Mouse (Mus musculus): ENCODE data around the gene 4933427D14Rik. TPM values are rescaled to one million over a fixed set of nuclear protein-coding genes. Genes with fewer than 3 reads are reported as not detected.

Gene 4933427D14Rik
- total RNA-seq, 2 experiments from 2014 or later: 21.1 to 27.1 TPM

DNA sequence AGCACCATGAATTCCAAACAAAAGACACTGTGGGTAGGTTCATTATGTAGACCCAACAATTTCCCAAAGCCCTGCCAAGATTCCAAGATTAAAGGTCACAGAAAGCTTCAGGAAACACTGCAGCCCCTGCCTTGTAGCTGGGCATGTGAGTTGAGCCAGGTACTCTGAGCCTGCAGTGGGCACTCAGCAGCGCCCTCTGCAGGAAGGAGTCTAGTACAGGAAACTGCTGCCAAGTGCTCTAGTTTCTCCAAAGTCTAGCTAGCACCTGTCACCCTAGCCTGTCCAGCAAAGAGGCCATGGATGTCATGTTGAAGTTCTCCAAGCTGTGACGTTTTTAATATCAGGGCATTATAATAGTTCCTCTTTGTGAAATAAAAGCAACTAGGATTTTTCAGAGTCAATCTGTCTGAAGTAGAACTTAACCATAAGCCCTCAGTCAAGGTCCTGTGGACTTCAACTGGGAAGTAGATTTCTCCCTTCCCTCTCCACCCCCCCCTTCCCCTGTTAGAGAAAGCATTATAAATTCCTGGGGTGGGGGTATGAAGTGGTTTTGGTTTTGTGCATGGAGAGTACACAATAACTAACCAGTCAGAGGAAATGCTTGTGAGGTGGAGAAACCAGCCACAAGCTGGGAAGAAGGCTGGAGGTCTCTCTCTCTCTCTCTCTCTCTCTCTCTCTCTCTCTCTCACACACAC lies 61.9 kb downstream of the 4933427D14Rik start:
- peak in 1 of 2 experiments; percentile 40 for DNase-seq (ENCODE audit: extremely low spot score in 1 of 2, low spot score in 1 of 2)

DNA sequence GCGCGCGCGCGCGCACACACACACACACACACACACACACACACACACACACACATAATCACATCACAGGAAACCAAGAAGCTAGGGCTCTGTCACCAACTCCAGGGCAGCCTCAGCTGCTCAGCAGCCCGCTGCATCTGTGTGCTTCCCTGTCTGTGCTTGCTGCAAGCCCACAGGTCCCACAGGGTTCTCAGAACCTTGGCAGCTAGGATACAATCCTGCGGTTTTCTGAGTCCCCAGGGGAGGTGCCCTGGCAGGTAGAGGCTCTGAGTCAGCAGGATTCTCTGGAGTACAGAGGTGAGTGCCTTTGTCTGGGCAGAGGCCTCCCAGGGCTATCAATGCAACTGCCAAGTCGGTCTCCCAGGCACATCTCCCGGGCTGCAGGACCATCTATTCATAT lies 64.4 kb downstream of the 4933427D14Rik start:
- no peak for DNase-seq (ENCODE audit: extremely low spot score in 1 of 2, low spot score in 1 of 2)

DNA sequence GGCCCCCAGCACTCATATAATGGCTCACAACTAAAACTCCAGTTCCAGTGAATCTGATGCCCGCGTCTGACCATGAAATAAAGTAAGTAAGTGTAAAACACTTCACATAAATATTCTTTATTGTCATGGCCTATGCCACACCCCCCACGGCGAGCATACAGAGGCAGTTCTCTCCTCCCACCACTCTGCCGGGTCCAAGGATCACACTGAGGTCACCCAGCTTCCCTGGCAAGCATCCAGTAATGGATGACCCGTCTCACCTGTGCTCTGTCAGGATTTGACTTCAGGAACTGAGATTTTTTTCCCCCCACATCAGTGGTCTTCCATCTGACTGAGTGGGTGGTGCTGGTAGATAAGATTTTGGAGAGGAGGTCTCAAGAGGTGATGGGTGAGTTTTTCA lies 67.1 kb downstream of the 4933427D14Rik start:
- no peak for DNase-seq (ENCODE audit: extremely low spot score in 1 of 2, low spot score in 1 of 2)

DNA sequence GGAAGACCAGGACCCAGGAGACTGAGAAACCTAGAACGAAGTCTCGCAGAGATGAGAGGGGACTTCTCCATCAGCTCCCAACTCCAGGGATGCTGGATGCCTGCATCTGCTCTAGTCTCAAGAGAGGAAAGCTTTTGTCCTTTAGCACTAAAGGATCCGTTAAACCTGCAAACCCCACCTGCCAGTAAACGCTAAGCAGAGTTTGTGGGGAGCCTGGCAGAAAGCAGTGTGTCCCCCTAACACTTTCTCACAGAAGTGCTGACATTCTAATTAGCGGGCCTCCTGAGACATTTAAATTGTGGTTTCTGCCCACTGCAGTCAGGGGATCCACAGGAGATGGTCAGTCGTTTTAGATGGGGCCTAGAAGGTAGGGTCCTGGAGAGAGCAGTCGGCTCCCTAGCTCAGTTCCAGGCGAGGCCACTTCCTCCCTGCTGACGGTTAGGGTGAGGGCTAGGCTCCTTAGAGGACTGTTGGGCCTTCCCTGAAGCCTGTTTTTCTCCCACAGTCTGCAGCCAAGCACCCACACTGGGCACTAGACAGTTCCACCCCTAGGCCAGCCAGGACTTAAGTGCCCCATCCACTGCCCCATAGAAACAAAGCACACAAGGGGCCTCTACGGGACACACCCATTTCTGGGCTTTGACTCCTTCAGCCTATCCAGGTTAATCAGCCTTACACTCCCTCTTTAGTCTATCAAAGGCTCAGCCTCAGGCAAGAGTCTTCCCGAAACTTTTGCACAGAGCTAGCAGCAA lies 70.9 kb downstream of the 4933427D14Rik start:
- DNase-seq (ENCODE audit: extremely low spot score in 1 of 2, low spot score in 1 of 2): no peak

DNA sequence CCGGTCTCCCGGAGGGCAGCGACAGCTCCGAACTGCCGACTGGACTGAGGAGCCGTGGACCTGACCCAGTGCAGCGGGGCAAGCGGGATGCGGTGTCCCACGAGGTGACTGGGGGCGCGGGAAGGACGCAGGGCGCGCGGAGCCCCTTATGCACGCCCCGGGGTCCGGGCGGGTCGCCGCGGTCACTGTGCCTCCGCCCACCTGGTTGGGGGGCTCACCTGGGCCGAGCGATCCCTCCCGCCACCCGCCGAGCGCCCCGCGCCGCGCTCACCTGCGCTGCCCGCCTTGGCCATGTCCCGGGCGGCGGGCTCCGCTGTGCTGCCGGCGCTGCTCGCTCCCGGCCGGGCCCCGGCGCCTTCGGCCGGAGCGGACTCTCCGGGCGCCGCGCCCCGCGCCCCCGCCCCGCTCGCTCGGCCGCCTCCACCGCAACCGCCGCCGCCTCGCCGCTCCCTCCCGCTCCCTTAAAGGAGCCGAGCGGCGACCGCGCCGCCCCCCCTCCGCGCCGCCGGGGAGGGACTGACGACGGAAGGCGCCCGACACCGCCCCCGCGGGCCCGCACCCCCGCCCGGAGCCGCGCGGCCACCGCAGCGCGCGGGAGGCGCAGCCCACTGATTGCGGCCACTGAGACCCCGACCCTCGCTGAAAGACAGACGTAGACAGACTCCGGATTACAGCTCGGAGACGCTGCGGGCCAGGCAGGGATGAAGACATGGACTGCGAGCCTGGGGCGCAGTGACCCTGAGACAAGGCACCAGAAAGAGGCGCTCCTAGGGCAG lies 71.7 kb downstream of the 4933427D14Rik start, which contains the start of gene Pitpnm3:
TSS of gene Pitpnm3 (minus strand) at position 396 of the 776 bp plus-strand sequence.
- DNase-seq (ENCODE audit: extremely low spot score in 1 of 2, low spot score in 1 of 2): peak in 1 of 2 experiments; percentile 46

DNA sequence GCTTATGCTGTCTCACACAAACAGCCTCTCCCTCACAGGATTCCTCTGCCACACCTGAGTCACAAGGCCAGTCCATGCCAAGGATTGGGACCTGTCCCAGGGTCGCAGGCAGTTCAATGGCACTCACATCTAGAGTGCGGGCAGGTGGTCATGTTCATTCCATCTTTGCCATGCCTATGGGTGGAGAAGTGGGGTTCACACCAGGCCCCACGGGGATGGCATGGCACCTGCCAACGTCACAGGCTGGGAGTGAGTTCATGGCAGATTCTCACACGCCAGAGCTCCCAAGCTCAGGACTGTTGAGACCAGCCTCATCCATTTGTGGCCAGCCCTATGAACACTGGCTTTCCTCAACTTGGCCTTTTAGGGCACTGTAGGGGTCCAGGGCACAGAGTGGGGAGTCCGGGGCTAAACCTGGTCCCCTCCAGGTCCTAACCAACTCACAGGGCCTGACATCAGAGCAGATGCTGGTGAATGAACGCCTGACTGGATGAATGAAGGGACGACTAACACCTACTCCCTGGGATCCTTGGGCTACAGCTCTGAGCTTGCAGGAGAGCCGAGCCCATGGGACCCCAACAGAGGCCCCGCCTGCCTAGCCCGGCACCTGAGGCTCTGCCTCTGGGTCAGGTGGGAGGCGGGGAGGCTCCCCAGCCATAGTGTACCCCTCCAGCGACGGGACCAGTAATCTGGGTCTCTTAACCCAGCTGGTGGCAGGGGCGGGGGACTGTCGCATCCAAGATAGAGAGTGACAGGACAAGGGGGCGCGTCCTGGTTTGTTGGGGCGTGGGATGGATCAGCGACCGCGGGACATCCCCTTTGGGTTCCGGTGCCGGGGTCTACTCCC lies 72.5 kb downstream of the 4933427D14Rik start:
- no peak for DNase-seq (ENCODE audit: extremely low spot score in 1 of 2, low spot score in 1 of 2)

DNA sequence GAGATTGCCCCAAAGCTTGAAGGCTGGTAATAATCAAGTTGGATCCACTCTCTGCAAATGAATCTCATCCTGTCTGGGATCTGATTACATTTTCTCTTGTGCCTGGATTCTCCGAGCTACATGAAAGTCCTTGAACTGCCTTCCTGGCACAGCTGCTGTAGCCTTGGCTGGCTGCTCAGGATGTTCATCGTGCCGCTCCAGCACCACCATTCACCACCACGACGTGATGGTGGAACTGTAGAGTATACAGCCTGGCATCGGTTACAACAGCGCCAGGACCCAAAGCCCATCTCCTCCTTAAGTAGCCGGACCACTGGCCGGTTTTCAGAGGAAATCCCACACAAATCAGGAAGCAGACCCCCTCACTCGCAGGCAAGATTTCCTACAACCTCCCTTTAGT lies 74.2 kb downstream of the 4933427D14Rik start:
- DNase-seq (ENCODE audit: extremely low spot score in 1 of 2, low spot score in 1 of 2): no peak

DNA sequence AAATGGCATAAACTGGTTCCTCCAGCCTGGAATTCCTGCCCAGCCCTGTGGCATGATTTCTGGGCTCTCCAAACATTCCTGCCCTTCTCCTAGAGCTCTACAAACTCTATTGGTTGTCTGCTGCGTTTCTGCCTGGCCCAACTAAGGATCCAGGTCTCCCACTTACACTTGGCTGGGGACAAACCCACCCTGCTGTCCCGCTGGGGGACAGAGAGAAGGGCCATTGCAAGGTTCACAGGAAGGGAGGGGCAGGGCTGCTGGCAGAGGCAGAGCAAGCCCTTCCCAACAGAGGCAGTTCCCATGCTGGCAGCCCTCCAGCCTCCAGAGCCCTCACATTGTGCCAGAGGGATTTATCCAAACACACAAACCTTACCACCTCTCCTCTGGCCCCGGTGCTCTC lies 75.0 kb downstream of the 4933427D14Rik start:
- peak in 1 of 2 experiments; percentile 39 for DNase-seq (ENCODE audit: extremely low spot score in 1 of 2, low spot score in 1 of 2)

DNA sequence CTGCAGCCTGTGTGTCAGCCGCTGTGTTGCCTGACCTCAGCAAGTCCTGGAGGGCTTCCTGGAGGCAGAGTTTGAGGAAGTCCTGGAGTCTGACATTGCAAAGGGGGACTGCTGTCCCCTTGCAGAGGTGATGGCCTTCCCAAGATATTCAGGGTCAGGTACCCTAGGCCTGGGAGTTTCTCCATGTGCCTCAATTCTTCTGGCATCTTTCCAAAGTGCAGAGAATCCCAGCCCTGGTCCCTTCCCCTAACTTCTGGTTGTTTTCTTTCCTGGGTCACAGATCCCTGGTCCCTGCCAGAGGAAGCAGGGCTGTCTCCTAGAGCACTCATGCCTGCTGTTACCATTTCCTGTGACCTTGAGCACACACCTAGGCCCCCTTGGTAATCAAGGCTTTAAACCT lies 75.6 kb downstream of the 4933427D14Rik start:
- DNase-seq (ENCODE audit: extremely low spot score in 1 of 2, low spot score in 1 of 2): no peak

DNA sequence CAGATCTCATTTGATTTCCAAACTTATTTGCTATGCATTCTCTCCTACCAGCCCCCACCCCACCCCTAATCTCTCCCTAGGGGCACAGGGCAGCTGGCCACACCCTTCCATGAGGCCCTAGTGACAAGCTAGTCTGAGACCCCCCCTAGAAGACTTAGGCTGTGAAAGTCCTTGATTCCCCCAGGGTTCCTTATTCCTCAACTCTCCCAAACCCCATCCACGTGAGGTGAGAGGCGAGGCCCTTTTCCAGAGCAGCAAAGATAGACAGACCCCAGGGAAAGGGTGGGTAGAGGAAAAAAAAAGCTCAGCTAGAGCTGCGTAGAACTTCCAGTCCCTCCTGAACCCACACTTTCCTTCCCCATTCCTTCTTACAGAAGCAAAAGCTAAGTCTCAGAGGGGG lies 76.4 kb downstream of the 4933427D14Rik start:
- no peak for DNase-seq (ENCODE audit: extremely low spot score in 1 of 2, low spot score in 1 of 2)

DNA sequence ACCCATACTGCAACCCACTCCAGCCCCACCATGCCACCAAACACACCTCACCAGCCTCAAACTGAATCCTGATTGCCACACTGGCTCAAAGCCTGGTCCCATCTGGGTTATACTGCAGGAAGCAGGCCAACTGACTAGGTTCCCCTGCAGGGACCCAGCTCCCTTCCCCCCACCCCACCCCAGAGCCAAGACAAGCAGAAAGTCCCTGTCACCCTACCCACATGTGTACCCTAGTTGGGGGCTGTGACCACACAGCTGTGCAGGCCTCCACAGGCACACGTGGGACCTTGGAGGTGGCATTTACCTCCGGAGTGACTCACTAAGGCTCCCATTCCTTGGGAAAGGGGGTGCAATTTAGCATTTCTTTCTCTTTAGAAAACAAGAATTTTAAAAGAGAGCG lies 76.8 kb downstream of the 4933427D14Rik start:
- no peak for DNase-seq (ENCODE audit: extremely low spot score in 1 of 2, low spot score in 1 of 2)

DNA sequence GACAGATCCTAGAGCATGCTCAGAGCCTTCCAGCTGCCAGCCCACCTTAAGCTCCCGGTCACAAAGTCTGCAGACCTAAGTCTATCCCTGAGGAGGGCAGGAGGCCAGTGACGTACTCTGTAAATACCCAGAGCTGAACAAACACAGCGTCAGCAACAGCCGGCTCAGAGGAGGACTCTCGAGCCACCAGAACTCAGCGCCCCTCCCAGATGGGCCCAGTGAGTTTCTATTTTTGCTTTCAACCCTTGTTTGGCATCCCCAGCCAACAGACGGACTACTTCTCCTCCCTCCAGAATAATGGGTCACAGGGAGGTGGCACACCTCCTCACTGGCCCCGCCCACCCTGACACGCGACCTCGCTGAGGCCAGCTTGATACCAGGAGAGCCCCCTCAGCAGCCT lies 77.2 kb downstream of the 4933427D14Rik start:
- DNase-seq (ENCODE audit: extremely low spot score in 1 of 2, low spot score in 1 of 2): no peak

DNA sequence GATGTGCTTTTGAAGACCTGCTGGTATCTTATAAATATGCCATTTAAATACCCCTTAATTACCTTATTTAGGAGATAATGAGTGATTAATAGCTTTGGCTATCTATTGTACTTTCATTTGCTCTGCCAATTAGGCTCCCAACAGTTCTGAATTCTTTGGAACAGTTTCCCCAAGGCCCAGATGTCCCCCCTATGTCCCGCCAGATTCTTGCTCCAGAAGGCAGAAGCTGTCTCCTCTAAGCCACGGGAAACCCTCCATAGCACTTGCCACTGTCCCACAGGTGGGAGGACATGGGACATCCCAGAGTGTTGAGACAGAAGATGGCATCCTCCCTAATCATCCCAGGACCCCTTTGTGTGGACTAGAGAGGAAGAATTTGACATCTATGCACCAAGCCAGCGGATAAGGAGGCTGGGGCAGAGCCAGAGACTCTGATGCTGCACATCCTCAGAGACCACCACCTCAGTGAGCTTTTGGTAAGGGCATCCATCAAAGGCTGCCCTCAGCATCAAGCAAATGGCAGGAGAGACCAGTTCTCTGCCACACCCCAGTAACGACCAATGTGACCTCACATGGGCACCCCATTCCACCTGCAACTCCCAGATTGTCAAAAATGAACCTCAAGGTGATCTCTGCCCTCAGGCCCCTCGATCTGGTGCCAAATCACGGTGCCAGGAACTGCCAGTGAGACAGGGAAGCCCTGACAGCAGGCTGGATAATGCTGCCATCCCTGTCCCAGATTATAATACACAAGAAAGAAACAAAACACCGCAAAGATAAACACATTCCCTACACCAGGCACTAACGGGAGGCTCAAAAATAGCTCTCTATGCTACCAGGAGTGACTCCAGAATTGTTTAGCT lies 78.0 kb downstream of the 4933427D14Rik start:
- no peak for DNase-seq (ENCODE audit: extremely low spot score in 1 of 2, low spot score in 1 of 2)

DNA sequence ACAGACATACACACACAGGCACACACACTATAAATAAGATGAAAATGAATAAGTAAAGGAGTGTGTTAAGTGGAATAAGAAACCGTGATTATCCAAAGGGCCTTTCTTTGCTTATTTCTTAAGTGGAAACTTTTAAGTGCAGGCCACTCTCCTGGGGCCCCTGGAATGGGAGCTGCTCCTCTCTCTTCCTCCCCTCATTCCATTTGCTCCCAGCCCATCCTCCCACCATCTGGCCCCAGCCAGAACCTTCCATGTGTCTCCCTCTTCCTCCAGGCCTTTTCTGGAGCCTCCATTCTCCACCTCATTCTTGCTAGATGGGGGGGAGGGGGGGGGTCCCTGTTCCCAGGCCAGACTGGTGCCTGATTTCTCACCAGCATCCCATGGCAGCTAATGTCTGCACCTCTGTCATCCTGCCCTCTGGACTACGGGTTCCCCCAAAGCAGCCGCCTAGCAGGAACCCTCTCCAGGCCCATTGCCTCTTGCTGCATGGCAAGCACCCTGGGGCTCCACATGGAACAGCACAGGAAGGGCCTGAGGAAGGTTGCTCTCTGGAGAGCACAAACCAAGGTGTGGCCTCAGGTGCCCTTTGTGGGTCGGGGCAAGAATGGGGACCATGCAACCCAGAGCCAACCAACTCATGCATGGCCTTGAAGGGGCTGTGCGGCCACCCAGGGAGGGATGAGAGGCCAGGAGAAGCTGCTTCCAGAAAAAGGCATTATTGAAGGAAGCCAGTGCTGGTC lies 79.6 kb downstream of the 4933427D14Rik start:
- no peak for DNase-seq (ENCODE audit: extremely low spot score in 1 of 2, low spot score in 1 of 2)

DNA sequence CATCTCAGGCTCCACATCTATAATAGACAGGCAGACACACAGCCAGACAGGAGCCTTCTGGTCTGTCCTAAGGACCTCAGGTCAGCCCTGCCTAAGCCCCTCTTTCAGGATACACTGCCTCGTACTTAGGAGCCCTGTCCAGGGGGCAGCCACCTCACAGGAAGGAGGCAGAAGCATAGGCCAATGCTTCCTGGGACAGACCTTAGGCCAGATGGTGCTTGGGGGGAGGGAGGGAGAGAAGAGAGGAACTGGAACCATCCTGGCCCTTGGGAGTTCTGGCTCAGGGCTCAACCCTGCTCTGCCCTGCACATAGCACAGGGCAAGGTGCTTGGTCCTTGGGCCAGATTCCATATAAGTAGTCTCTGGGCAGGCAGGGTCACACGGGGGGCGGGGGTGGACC lies 81.5 kb downstream of the 4933427D14Rik start:
- no peak for DNase-seq (ENCODE audit: extremely low spot score in 1 of 2, low spot score in 1 of 2)

DNA sequence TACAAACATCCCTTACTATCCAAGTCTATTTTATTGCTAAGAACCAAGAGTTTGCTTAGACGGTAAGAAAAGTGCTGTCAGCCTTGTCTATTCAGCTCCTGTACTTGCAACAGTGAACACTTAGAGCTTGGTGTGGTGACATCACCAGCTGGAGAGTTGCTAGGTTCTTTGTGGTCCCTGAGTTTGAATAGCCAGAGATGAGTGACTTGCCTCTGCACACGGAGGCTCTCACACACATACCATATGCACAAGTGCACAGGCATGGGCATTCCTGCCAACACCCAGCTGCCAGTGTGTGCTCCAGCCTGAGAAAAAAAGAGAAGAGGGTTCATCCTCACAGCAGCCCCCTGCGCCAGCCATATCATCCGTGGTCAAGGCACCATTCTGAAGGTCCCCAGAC lies 83.7 kb downstream of the 4933427D14Rik start:
- no peak for DNase-seq (ENCODE audit: extremely low spot score in 1 of 2, low spot score in 1 of 2)

DNA sequence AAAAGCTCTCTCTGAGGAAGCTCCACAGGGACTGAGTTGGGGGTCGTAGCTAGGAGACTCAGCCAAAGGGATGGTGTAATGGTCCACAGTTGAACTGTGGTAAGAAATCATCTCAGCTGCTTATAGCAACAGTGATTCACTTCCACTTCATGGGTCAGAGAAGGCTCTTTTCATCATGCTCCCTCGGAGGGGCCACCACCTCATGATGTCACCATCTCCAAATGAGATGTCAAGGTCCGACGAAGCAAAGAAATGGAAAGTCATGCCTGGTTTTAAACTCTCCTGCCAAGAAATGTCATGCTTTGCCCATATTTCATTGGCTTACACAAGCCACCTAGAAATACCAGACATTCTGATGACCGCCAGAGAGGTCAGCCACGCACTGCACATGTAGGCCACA lies 86.9 kb downstream of the 4933427D14Rik start:
- no peak for DNase-seq (ENCODE audit: extremely low spot score in 1 of 2, low spot score in 1 of 2)

DNA sequence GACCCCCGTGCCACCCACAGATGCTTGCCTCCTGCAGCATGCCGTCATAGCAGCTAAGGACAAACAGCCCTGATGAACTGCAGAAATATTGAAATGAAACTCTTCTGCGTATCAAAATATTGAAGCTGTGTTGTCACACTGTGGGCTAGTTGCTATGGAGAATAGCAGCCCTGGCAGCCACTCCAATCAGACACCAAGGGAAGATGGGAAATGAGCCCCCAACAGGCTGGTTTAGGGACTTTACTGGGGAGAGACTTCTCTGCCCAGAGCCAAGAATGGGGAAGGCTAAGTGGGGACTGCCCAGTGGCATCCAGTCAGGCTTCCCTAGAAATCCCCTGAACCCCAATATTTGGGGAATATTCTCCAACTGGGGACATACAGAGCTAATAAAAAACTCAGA lies 88.6 kb downstream of the 4933427D14Rik start:
- DNase-seq (ENCODE audit: extremely low spot score in 1 of 2, low spot score in 1 of 2): no peak

DNA sequence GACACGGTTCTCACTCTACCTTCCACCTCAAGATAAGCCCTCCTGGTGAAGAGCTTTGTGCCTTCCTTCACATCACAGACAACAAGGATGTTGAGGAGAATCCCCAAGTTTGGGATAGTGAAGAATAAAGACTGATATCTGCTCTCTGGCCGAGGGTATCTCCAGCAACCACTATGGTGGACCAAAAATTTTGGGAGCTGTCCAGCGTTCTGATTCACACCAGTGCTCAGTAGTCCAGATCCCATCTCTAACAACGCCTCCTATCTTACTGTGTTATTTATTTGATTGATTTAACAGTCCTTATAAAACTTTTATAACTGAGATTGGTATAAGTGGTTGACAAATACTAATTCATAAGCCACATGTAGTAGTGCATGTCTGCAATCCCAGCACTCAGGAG lies 94.0 kb downstream of the 4933427D14Rik start:
- no peak for DNase-seq (ENCODE audit: extremely low spot score in 1 of 2, low spot score in 1 of 2)

Measured in layer of hippocampus, postnatal 25 days (tissue).